Mouse (Mus musculus) myocyte (in vitro differentiated cells): ENCODE measurements at regions not wholly inside any gene's neighbourhood (a gene's known extent, or its start where the extent isn't known, plus 50 kb on each side); places are given as distances from the start of the nearest gene placed in this dataset.

Source experiments
- H3K27me3 ChIP-seq: one replicate; pipeline ENCODE4 v1.6.1; 2011; ENCODE audit not compliant: control insufficient read depth, insufficient read depth, insufficient read length
- H3K36me3 ChIP-seq: one replicate; pipeline ENCODE4 v1.6.1; 2011; ENCODE audit not compliant: control insufficient read depth, insufficient read depth
- H3K4me2 ChIP-seq: one replicate; pipeline ENCODE4 v1.6.1; 2011; ENCODE audit warnings: low read depth, control low read depth
- H3K4me3 ChIP-seq: one replicate; pipeline ENCODE4 v1.5.1; 2011; ENCODE audit warnings: mild to moderate bottlenecking, control low read depth, moderate library complexity
- H3K79me2 ChIP-seq: one replicate; pipeline ENCODE4 v1.6.1; 2011; ENCODE audit not compliant: control insufficient read depth, insufficient read depth
- H3ac ChIP-seq: one replicate; pipeline ENCODE4 v1.6.1; 2011; ENCODE audit not compliant: control insufficient read depth, insufficient read length
- CEBPB ChIP-seq: IDR thresholded peaks from 2 replicates; pipeline ENCODE4 v1.6.1; 2011; ENCODE audit warnings: mild to moderate bottlenecking, moderate library complexity; ENCODE audit not compliant: poor library complexity, insufficient read depth, severe bottlenecking
- E2F4 ChIP-seq: IDR thresholded peaks from one replicate; pipeline ENCODE4 v1.6.1; 2011; ENCODE audit warnings: mild to moderate bottlenecking, control low read depth, moderate library complexity; ENCODE audit not compliant: insufficient read depth
- MAX ChIP-seq: IDR thresholded peaks from one replicate; pipeline ENCODE4 v1.6.1; 2011; ENCODE audit warnings: low read depth, mild to moderate bottlenecking, control low read depth
- MYOD1 ChIP-seq, 3 experiments: IDR thresholded peaks; one replicate each; pipeline ENCODE4 v1.6.1; 2011; ENCODE audit warnings: control low read depth in 2 of 3, low read depth in 2 of 3, mild to moderate bottlenecking in 2 of 3, moderate library complexity in 1 of 3; ENCODE audit not compliant: insufficient read length in 2 of 3, control insufficient read depth in 1 of 3
- MYOG ChIP-seq, 3 experiments: IDR thresholded peaks; one replicate each; pipeline ENCODE4 v1.6.1; 2011; ENCODE audit warnings: control low read depth in 2 of 3, low read depth in 2 of 3, mild to moderate bottlenecking in 2 of 3; ENCODE audit not compliant: insufficient read length in 2 of 3, control insufficient read depth in 1 of 3, insufficient read depth in 1 of 3
- POLR2A ChIP-seq: IDR thresholded peaks from one replicate; pipeline ENCODE4 v1.6.1; 2011; ENCODE audit warnings: low read depth, mild to moderate bottlenecking, control low read depth, moderate library complexity; ENCODE audit not compliant: insufficient read length
- POLR2AphosphoS2 ChIP-seq: IDR thresholded peaks from one replicate; pipeline ENCODE4 v1.6.1; 2011; ENCODE audit warnings: low read depth, control low read depth; ENCODE audit not compliant: insufficient read length
- REST ChIP-seq: IDR thresholded peaks from one replicate; pipeline ENCODE4 v1.6.1; 2011; ENCODE audit warnings: mild to moderate bottlenecking, control low read depth, moderate library complexity; ENCODE audit not compliant: insufficient read depth, insufficient read length
- SRF ChIP-seq: IDR thresholded peaks from one replicate; pipeline ENCODE4 v1.6.1; 2011; ENCODE audit warnings: low read depth; ENCODE audit not compliant: control insufficient read depth, insufficient read length
- TCF12 ChIP-seq: IDR thresholded peaks from one replicate; pipeline ENCODE4 v1.6.1; 2011; ENCODE audit warnings: mild to moderate bottlenecking, control low read depth; ENCODE audit not compliant: poor library complexity, insufficient read depth, severe bottlenecking
- TCF3 ChIP-seq: IDR thresholded peaks from one replicate; pipeline ENCODE4 v1.6.1; 2011; ENCODE audit warnings: low read depth, control low read depth; ENCODE audit not compliant: insufficient read length
- USF1 ChIP-seq: IDR thresholded peaks from one replicate; pipeline ENCODE4 v1.6.1; 2011; ENCODE audit warnings: low read depth, mild to moderate bottlenecking, control low read depth, moderate library complexity

DNA sequence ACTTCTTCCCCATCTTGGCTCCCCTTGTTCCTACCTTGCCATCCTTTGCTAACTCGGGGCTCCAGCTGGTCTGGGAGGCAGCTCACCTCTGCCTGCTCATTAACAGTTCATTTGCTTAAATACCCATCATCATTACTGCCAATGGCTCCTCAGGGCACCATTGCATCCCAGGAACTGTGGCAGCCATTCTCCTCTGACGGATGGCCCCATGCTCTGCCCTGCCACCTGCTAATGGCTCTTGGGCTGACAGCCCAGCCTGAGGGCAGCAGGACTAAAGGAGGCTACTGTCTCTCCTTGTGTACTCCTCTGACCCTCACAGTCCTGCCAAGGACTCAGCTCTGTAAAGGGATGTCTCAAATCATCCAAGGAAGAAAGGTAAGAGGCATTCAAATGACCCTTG lies 398.7 kb downstream of the Insc start:
- no peaks in the 10 kb centered on the region for H3K79me2 ChIP-seq
- no peak overlapping the region for H3ac ChIP-seq
- H3K36me3 ChIP-seq, result no peaks in the 10 kb centered on the region
- no peaks in the 10 kb centered on the region for H3K27me3 ChIP-seq
- H3K4me3 ChIP-seq, result no peak overlapping the region
- TF ChIP-seq POLR2AphosphoS2 (no peak), MAX (no peak), POLR2A (no peak), MYOG (IDR thresholded peaks at IDR 0.05; ENCODE audit: control insufficient read depth in 1 of 3, insufficient read depth in 1 of 3, insufficient read length in 2 of 3, low read depth in 2 of 3) (no peak), TCF3 (no peak), MYOD1 (IDR thresholded peaks at IDR 0.05; ENCODE audit: control insufficient read depth in 1 of 3, insufficient read length in 2 of 3, low read depth in 2 of 3) (no peak), E2F4 (no peak), USF1 (no peak), TCF12 (no peak), SRF (no peak), REST (no peak), CEBPB (no peak)
- H3K4me2 ChIP-seq, result no peak overlapping the region

DNA sequence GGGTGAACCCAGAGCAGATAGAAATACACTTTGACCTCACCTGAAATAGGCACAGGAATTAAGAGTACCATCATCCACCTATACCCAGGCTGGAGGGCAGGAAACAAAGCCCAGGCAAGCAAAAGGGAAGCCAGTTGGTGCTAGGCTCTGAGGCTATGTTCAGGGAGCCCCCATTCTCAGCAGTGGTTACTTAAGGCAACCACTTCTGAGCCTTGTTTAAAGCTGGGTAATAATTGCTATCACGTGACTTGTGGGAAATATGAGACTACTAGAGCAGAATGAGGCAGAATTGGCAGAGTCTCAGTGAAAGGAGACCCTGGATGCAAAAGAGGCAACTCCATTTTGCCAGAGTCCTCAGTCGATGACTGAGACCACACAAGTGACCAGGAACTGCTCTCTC lies 401.5 kb downstream of the Insc start:
- no peak overlapping the region for H3K4me2 ChIP-seq
- H3K79me2 ChIP-seq, result no peaks in the 10 kb centered on the region
- no peak for TF ChIP-seq TCF3
- no peak for TF ChIP-seq MYOD1 (IDR thresholded peaks at IDR 0.05; ENCODE audit: control insufficient read depth in 1 of 3, insufficient read length in 2 of 3, low read depth in 2 of 3)
- TF ChIP-seq MAX, result no peak
- no peak for TF ChIP-seq USF1
- TF ChIP-seq REST, result no peak
- TF ChIP-seq MYOG (IDR thresholded peaks at IDR 0.05; ENCODE audit: control insufficient read depth in 1 of 3, insufficient read depth in 1 of 3, insufficient read length in 2 of 3, low read depth in 2 of 3), result no peak
- TF ChIP-seq POLR2A, result no peak
- no peak for TF ChIP-seq POLR2AphosphoS2
- no peak for TF ChIP-seq E2F4
- TF ChIP-seq CEBPB, result no peak
- H3K36me3 ChIP-seq, result no peaks in the 10 kb centered on the region
- no peak overlapping the region for H3K4me3 ChIP-seq
- H3K27me3 ChIP-seq, result no peaks in the 10 kb centered on the region
- no peak overlapping the region for H3ac ChIP-seq

- H3K36me3 ChIP-seq, result no peaks in the 10 kb centered on the region
- no peaks in the 10 kb centered on the region for H3K79me2 ChIP-seq
- H3K27me3 ChIP-seq, result no peaks in the 10 kb centered on the region
- TF ChIP-seq MYOD1 (IDR thresholded peaks at IDR 0.05; ENCODE audit: control insufficient read depth in 1 of 3, insufficient read length in 2 of 3, low read depth in 2 of 3) (no peak), SRF (no peak), CEBPB (no peak), TCF3 (no peak), TCF12 (no peak), USF1 (no peak), POLR2AphosphoS2 (no peak), REST (no peak), E2F4 (no peak), MAX (no peak), POLR2A (no peak), MYOG (IDR thresholded peaks at IDR 0.05; ENCODE audit: control insufficient read depth in 1 of 3, insufficient read depth in 1 of 3, insufficient read length in 2 of 3, low read depth in 2 of 3) (no peak)
- H3K4me3 ChIP-seq, result no peak overlapping the region
- no peak overlapping the region for H3K4me2 ChIP-seq
- no peak overlapping the region for H3ac ChIP-seq
These were observed 404.0 kb downstream of the Insc start for GRCm38 (mm10) chr7:115147352-115147977.

- no peak for TF ChIP-seq MAX
- TF ChIP-seq E2F4, result no peak
- no peak for TF ChIP-seq POLR2AphosphoS2
- no peak for TF ChIP-seq TCF12
- no peak for TF ChIP-seq CEBPB
- TF ChIP-seq POLR2A, result no peak
- no peak for TF ChIP-seq MYOG (IDR thresholded peaks at IDR 0.05; ENCODE audit: control insufficient read depth in 1 of 3, insufficient read depth in 1 of 3, insufficient read length in 2 of 3, low read depth in 2 of 3)
- no peak for TF ChIP-seq MYOD1 (IDR thresholded peaks at IDR 0.05; ENCODE audit: control insufficient read depth in 1 of 3, insufficient read length in 2 of 3, low read depth in 2 of 3)
- no peak for TF ChIP-seq REST
- no peak for TF ChIP-seq USF1
- Histone ChIP-seq H3K27me3 (no peaks in the 10 kb centered on the region), H3K79me2 (no peaks in the 10 kb centered on the region), H3K4me2 (no peak overlapping the region), H3K36me3 (no peaks in the 10 kb centered on the region), H3ac (no peak overlapping the region), H3K4me3 (no peak overlapping the region)
These were observed 409.8 kb downstream of the Insc start for GRCm38 (mm10) chr7:115153291-115153690.

GRCm38 (mm10) chr7:115153764-115154509 lies 410.4 kb downstream of the Insc start:
- H3K27me3 ChIP-seq, result no peaks in the 10 kb centered on the region
- no peak overlapping the region for H3K4me3 ChIP-seq
- H3ac ChIP-seq, result no peak overlapping the region
- no peak for TF ChIP-seq TCF12
- no peak for TF ChIP-seq SRF
- TF ChIP-seq E2F4, result no peak
- TF ChIP-seq MYOG (IDR thresholded peaks at IDR 0.05; ENCODE audit: control insufficient read depth in 1 of 3, insufficient read depth in 1 of 3, insufficient read length in 2 of 3, low read depth in 2 of 3), result no peak
- no peak for TF ChIP-seq POLR2AphosphoS2
- TF ChIP-seq POLR2A, result no peak
- no peak for TF ChIP-seq REST
- no peak for TF ChIP-seq CEBPB
- TF ChIP-seq MYOD1 (IDR thresholded peaks at IDR 0.05; ENCODE audit: control insufficient read depth in 1 of 3, insufficient read length in 2 of 3, low read depth in 2 of 3), result no peak
- TF ChIP-seq USF1, result no peak
- no peak for TF ChIP-seq MAX
- no peak for TF ChIP-seq TCF3
- no peaks in the 10 kb centered on the region for H3K36me3 ChIP-seq
- H3K79me2 ChIP-seq, result no peaks in the 10 kb centered on the region
- H3K4me2 ChIP-seq, result no peak overlapping the region
